Mouse (Mus musculus) heart, embryonic 13.5 days (tissue): ENCODE data around the gene Pde11a. TPM values are rescaled to one million over a fixed set of nuclear protein-coding genes. Genes with fewer than 3 reads are reported as not detected.
"Not testable (repeated sequence)": the region's sequence is repeated elsewhere in the genome, so short reads cannot be mapped to it uniquely, and the experiment has no call there.

Source experiments
- ATAC-seq: fragments of 200-750 bp; cut with Nextera tagmentation; 2 replicates; pipeline ENCODE4 v1.8.0; 2017; ENCODE audit warnings: moderate TSS enrichment; ENCODE audit not compliant: insufficient number of reproducible peaks, low FRiP score, low TSS enrichment; ENCODE audit errors: extremely low read depth
- H3K27ac ChIP-seq: fragments of 300-500 bp; sonication (generic); replicated peaks from 2 replicates; pipeline ENCODE4 v1.5.1; 2015; ENCODE audit warnings: moderate library complexity, mild to moderate bottlenecking, inconsistent platforms
- H3K27me3 ChIP-seq: fragments of 300-500 bp; sonication (generic); replicated peaks from 2 replicates; pipeline ENCODE4 v1.6.1; 2015; ENCODE audit warnings: mild to moderate bottlenecking, inconsistent platforms
- H3K36me3 ChIP-seq: fragments of 300-500 bp; sonication (generic); 2 replicates; pipeline ENCODE4 v1.6.1; 2015; ENCODE audit warnings: mild to moderate bottlenecking, inconsistent platforms
- H3K4me1 ChIP-seq: fragments of 300-500 bp; sonication (generic); 2 replicates; pipeline ENCODE4 v1.6.1; 2015; ENCODE audit warnings: inconsistent platforms
- H3K4me2 ChIP-seq: fragments of 300-500 bp; sonication (generic); 2 replicates; pipeline ENCODE4 v1.6.1; 2015; ENCODE audit warnings: inconsistent platforms, mild to moderate bottlenecking, moderate library complexity
- H3K4me3 ChIP-seq: fragments of 300-500 bp; sonication (generic); 2 replicates; pipeline ENCODE4 v1.5.1; 2015; ENCODE audit warnings: moderate library complexity, mild to moderate bottlenecking, inconsistent platforms
- H3K9ac ChIP-seq: fragments of 300-500 bp; sonication (generic); 2 replicates; pipeline ENCODE4 v1.6.1; 2015; ENCODE audit warnings: inconsistent platforms, mild to moderate bottlenecking, moderate library complexity
- H3K9me3 ChIP-seq: fragments of 300-500 bp; sonication (generic); 2 replicates; pipeline ENCODE4 v1.6.1; 2016; ENCODE audit warnings: inconsistent platforms
- WGBS: fragments of 180-500 bp; shearing (Covaris S2); methylation state at CpG from one replicate; pipeline ENCODE4 v1.1.7; 2015; ENCODE audit warnings: mixed read lengths; 5-methylcytosine and 5-hydroxymethylcytosine counted together
- polyA plus RNA-seq: library from polyadenylated mRNA; unstranded; fragments of >200 nt; fragmentation: Nextera tagmentation; extraction: Ambion mirVana; gene quantifications from 2 replicates; pipeline ENCODE4 v1.2.1, GENCODE M21; 2015

Pde11a gene
- polyA plus RNA-seq, 1 experiment from 2014 or later = 0.05 TPM

- Histone ChIP-seq H3K4me2 (no peak overlapping the region), H3K27me3 (no peaks in the 10 kb centered on the region), H3K4me3 (no peak overlapping the region), H3K9ac (no peak overlapping the region), H3K4me1 (peaks cover 34% of the 10 kb centered on the region), H3K36me3 (no peaks in the 10 kb centered on the region), H3K27ac (no peak overlapping the region), H3K9me3 (no peaks in the 10 kb centered on the region)
- ATAC-seq = no peak
- 45% methylated on average over 7 of the region's 7 CpGs for WGBS
These were observed 349.7 kb downstream of the Pde11a start for GRCm38 (mm10) chr2:75988779-75989363.

GRCm38 (mm10) chr2:75988378-75988777 lies 350.2 kb downstream of the Pde11a start:
- Histone ChIP-seq H3K36me3 (no peaks in the 10 kb centered on the region), H3K4me2 (no peak overlapping the region), H3K9me3 (no peaks in the 10 kb centered on the region), H3K27ac (no peak overlapping the region), H3K27me3 (no peaks in the 10 kb centered on the region), H3K4me3 (no peak overlapping the region), H3K4me1 (peaks cover 34% of the 10 kb centered on the region), H3K9ac (no peak overlapping the region)
- 59% methylated on average over 4 of the region's 4 CpGs for WGBS
- no peak for ATAC-seq

- no peak for ATAC-seq
- Histone ChIP-seq H3K27me3 (no peaks in the 10 kb centered on the region), H3K4me3 (no peak overlapping the region), H3K9me3 (no peaks in the 10 kb centered on the region), H3K4me2 (no peak overlapping the region), H3K27ac (no peak overlapping the region), H3K4me1 (peaks cover 34% of the 10 kb centered on the region), H3K36me3 (no peaks in the 10 kb centered on the region), H3K9ac (no peak overlapping the region)
- 62% methylated on average over 9 of the region's 9 CpGs for WGBS
These were observed 350.8 kb downstream of the Pde11a start for GRCm38 (mm10) chr2:75987739-75988138.

DNA sequence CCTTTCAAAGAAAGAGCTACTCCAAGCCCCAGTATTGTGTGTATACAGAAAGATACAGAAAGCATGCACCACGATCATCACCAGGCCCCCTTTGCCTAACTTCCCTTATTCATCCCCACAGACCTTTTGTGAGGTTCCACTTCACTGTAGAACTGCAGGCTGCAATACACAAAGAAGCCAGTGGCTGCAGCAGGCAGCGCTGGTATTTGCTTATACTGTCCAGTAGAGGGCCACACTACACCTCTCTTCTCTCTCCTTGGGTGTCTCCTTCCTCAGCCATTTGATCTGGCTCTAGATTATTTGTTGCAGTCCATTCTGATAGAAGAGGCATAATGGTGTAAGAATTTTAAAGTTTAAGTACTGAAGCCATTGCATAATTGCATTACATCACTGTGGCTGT lies 353.4 kb downstream of the Pde11a start:
- no peak for ATAC-seq
- no peaks in the 10 kb centered on the region for H3K27me3 ChIP-seq
- no peak overlapping the region for H3K4me3 ChIP-seq
- H3K9ac ChIP-seq = no peak overlapping the region
- no peaks in the 10 kb centered on the region for H3K9me3 ChIP-seq
- H3K4me2 ChIP-seq = no peak overlapping the region
- WGBS = 6% methylated on average over 2 of the region's 2 CpGs
- H3K4me1 ChIP-seq = peaks cover 19% of the 10 kb centered on the region
- H3K27ac ChIP-seq = no peak overlapping the region
- no peaks in the 10 kb centered on the region for H3K36me3 ChIP-seq

GRCm38 (mm10) chr2:75983847-75984246 lies 354.7 kb downstream of the Pde11a start:
- no peak overlapping the region for H3K4me2 ChIP-seq
- ATAC-seq = no peak
- no peak overlapping the region for H3K27ac ChIP-seq
- no peaks in the 10 kb centered on the region for H3K27me3 ChIP-seq
- H3K4me1 ChIP-seq = peaks cover 17% of the 10 kb centered on the region
- WGBS = 76% methylated on average over 3 of the region's 3 CpGs
- no peaks in the 10 kb centered on the region for H3K36me3 ChIP-seq
- no peaks in the 10 kb centered on the region for H3K9me3 ChIP-seq
- no peak overlapping the region for H3K9ac ChIP-seq
- H3K4me3 ChIP-seq = no peak overlapping the region

DNA sequence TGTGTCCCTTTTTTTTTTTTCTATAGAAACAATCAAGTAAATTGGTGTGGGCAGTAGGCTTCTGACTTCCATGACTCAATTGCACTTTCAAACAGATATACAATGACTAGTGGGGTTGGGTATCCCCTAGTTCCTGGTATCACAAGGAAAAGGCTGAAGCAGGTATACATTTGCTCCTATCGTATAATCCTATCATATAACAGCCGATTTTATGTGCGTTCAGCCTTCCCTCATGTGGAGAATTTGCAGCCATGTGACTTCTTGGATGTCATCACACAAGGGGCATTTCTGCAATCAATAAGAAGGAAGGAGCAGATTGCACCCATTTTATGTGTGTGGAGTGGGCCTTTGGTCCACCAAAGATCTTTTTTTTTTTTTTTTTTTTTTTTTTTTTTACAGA lies 355.5 kb downstream of the Pde11a start:
- no peak overlapping the region for H3K27ac ChIP-seq
- WGBS = 95% methylated on average over 3 of the region's 3 CpGs
- no peak for ATAC-seq
- H3K4me3 ChIP-seq = no peak overlapping the region
- H3K4me1 ChIP-seq = peaks cover 11% of the 10 kb centered on the region
- no peaks in the 10 kb centered on the region for H3K27me3 ChIP-seq
- no peaks in the 10 kb centered on the region for H3K36me3 ChIP-seq
- H3K9me3 ChIP-seq = no peaks in the 10 kb centered on the region
- H3K4me2 ChIP-seq = no peak overlapping the region
- H3K9ac ChIP-seq = no peak overlapping the region

DNA sequence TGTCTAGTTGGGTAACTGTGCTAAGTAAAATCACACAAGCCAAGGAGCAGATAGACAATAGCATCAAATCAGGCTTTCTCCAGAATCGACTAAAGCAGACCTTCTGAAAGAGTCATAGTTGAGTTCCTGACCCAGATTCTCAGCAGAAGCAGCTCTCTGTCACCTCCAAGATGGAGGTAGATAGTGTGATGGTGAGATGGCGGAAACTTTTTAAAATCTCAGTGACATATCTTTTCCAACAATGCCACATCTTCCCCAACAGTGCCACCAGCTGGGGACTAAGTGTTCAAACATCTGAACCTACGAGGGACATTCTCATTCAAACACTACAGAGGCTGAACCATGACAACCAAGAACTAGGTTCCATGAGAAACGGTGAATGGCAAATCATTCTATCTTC lies 355.9 kb downstream of the Pde11a start:
- H3K9me3 ChIP-seq = no peaks in the 10 kb centered on the region
- ATAC-seq = no peak
- H3K36me3 ChIP-seq = no peaks in the 10 kb centered on the region
- no peak overlapping the region for H3K27ac ChIP-seq
- no peak overlapping the region for H3K4me3 ChIP-seq
- WGBS = 90% methylated on average over 4 of the region's 4 CpGs
- H3K4me2 ChIP-seq = no peak overlapping the region
- H3K27me3 ChIP-seq = no peaks in the 10 kb centered on the region
- H3K4me1 ChIP-seq = peaks cover 6% of the 10 kb centered on the region
- no peak overlapping the region for H3K9ac ChIP-seq

GRCm38 (mm10) chr2:75981440-75982081 lies 357.0 kb downstream of the Pde11a start, which contains the start of gene Ttc30a1:
TSS of gene Ttc30a1 (minus strand) at chr2:75981967.
- Histone ChIP-seq H3K9ac (peak within 1 kb of the TSS; percentile 75), H3K4me3 (peak within 1 kb of the TSS; percentile 63), H3K27ac (0 out of 2 replicates have a peak within 1 kb of the TSS, but pooled peaks have one; percentile 48), H3K4me2 (peak within 1 kb of the TSS; percentile 76)
- H3K9me3 ChIP-seq, H3K27me3 ChIP-seq, H3K36me3 ChIP-seq, H3K4me1 ChIP-seq: not testable (repeated sequence)
- 0 out of 2 replicates have a peak, but pooled peaks have one; percentile 38 for ATAC-seq
- WGBS = 2% methylated on average over 33 of the region's 34 CpGs

GRCm38 (mm10) chr2:75980933-75981439 lies 357.6 kb downstream of the Pde11a start:
- H3K9me3 ChIP-seq, H3K36me3 ChIP-seq, H3K27me3 ChIP-seq, H3K27ac ChIP-seq, H3K4me1 ChIP-seq, ATAC-seq: not testable (repeated sequence)
- H3K4me2 ChIP-seq = peak overlapping the region; percentile 76
- H3K9ac ChIP-seq = peak overlapping the region; percentile 75
- WGBS = 86% methylated on average over 13 of the region's 13 CpGs
- H3K4me3 ChIP-seq = peak overlapping the region; percentile 63

GRCm38 (mm10) chr2:75977752-75978368 lies 360.7 kb downstream of the Pde11a start, which contains the start of gene Ttc30a2:
TSS of gene Ttc30a2 (minus strand) at chr2:75978170.
- H3K4me3 ChIP-seq = peak within 1 kb of the TSS; percentile 33
- WGBS = 29% methylated on average over 17 of the region's 24 CpGs
- peak within 1 kb of the TSS; percentile 56 for H3K4me2 ChIP-seq

GRCm38 (mm10) chr2:75976070-75976469 lies 362.5 kb downstream of the Pde11a start:
- H3K4me3 ChIP-seq, ATAC-seq, H3K4me1 ChIP-seq, H3K36me3 ChIP-seq, H3K9me3 ChIP-seq, H3K4me2 ChIP-seq, H3K27ac ChIP-seq, H3K27me3 ChIP-seq, H3K9ac ChIP-seq: not testable (repeated sequence)
- WGBS = 69% methylated on average over 2 of the region's 2 CpGs

More at GRCm38 (mm10) chr2:75977752-75978368, 360.7 kb downstream of the Pde11a start, which contains the start of gene Ttc30a2:
- H3K9me3 ChIP-seq, H3K9ac ChIP-seq, ATAC-seq, H3K36me3 ChIP-seq, H3K27ac ChIP-seq, H3K27me3 ChIP-seq: not testable (repeated sequence)
- H3K4me1 ChIP-seq = peaks cover 12% of the 10 kb centered on the region
